Mouse (Mus musculus) bone marrow macrophage, adult 2 months (primary cell): ENCODE results near the gene Alox8. TPM values are rescaled to one million over a fixed set of nuclear protein-coding genes. Genes with fewer than 3 reads are reported as not detected.
A peak's percentile ranks its signal among the peaks of the same experiment; 100 is the strongest.

Source experiments
- H3K27ac ChIP-seq: 2 replicates; pipeline ENCODE4 v1.5.1; 2012; ENCODE audit warnings: low read depth, low read length; ENCODE audit not compliant: insufficient read depth
- H3K4me1 ChIP-seq: 2 replicates; pipeline ENCODE4 v1.6.1; 2012; ENCODE audit warnings: low read length; ENCODE audit not compliant: control insufficient read depth, insufficient read depth
- H3K4me3 ChIP-seq: 2 replicates; pipeline ENCODE4 v1.5.1; 2012; ENCODE audit warnings: mild to moderate bottlenecking, low read length, moderate library complexity; ENCODE audit not compliant: insufficient read depth
- CTCF ChIP-seq: IDR thresholded peaks from 2 replicates; pipeline ENCODE4 v1.5.1; 2012; ENCODE audit warnings: low read depth, mild to moderate bottlenecking, low read length, moderate library complexity
- POLR2A ChIP-seq: IDR thresholded peaks from 2 replicates; pipeline ENCODE4 v1.6.1; 2012; ENCODE audit warnings: mild to moderate bottlenecking, low read depth, low read length, borderline replicate concordance
- polyA plus RNA-seq: library from polyadenylated mRNA; stranded (reverse); fragments of >200 nt; gene quantifications from 2 replicates; pipeline ENCODE4 v1.2.4, GENCODE M21; 2012; ENCODE audit not compliant: missing spikeins, insufficient read depth, insufficient read length

Gene Alox8
- not detected in 2 replicates for polyA plus RNA-seq

DNA sequence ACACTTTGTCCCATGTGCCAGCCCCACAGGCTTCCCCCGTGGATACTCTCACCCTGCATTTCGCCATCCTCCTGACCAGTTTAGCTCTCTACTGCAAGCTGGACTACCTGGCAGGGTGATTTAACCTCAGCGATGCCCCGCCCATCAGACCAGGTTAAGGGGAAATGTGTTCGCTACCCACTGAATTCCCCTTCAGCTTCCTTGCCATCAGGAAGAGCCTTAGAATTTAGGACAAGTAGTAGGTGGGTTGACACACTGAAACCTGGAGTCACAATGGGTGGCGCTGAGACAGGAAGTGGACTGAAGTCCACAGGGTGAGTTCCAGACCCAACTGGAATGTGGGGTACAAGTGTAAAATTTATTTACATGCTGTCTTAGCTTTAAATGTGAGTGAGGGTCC is at the start of gene Alox8:
Alox8 (minus strand) TSS at position 101 of the 400 bp plus-strand sequence.
- no peak for TF ChIP-seq CTCF
- no peak for TF ChIP-seq POLR2A
- Histone ChIP-seq H3K4me1 (peaks cover 9% of the 10 kb centered on the region), H3K27ac (no peak within 1 kb of the TSS), H3K4me3 (peak within 1 kb of the TSS; percentile 36)

DNA sequence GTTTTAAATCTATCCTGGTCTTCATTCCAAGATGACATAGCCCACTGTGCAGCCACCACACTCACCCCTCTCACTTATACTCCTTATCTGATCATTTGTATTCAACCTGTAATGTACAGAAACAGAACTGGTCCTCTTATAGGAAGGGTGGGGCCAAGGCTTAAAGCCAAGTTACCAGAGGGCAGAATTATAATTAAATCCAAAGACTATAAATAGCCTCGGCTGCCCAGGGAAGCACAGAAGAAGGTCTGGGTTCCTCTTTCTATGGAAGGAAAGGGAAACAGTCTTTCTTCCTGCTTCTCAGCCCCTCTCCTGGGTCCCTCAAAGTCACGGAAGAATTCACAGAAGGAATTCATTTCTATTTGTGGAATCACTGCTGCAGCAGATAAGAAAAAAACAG is 48.0 kb upstream of the Alox8 start:
- Histone ChIP-seq H3K27ac (peak overlapping the region; percentile 83), H3K4me1 (peaks cover 9% of the 10 kb centered on the region), H3K4me3 (peak overlapping the region; percentile 14; the same call in 1 of the 2 replicates)
- TF ChIP-seq POLR2A (no peak), CTCF (no peak)

DNA sequence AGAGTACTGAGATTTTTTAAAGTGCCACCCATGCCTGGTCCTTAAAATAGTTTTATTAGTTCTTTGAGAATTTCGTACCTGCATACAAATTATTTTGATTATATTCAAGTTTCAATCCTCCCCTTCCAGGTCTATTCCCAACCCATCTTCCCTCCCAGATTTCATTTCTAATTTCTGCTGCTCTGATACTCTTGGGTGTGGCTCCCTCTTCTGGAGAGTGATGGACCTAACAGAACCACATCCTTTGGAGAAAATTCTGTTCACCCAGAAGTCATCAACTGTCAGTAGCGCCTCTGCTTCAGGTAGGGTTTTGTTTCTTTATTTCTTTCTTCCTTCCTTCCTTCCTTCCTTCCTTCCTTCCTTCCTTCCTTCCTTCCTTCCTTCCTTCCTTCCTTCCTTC is 47.3 kb upstream of the Alox8 start:
- H3K4me1 ChIP-seq, result peaks cover 9% of the 10 kb centered on the region
- TF ChIP-seq CTCF, result no peak
- no peak for TF ChIP-seq POLR2A
- no peak overlapping the region for H3K27ac ChIP-seq
- H3K4me3 ChIP-seq, result no peak overlapping the region; the same call in 1 of the 2 replicates

DNA sequence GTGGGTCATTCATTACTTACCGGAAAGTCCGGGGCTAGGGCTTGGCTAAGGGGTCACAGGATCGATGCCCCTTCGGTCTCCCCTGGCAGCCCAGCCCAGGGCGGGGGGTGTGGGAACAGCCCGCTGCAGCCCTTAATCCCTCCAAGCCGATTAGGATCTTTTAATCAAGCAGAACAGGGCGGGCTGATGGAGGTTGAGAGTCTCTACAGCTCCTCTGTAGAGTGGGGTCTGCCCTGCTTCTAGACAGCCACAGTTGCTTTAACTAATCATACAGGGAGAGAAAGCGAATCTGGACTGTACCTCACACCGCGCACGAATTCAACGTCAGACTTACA is 39.2 kb upstream of the Alox8 start, which contains the start of gene Gucy2e:
Gucy2e (minus strand) TSS at position 111 of the 335 bp plus-strand sequence.
- H3K4me1 ChIP-seq, result no peaks in the 10 kb centered on the region; the same call in 1 of the 2 replicates
- H3K27ac ChIP-seq, result no peak within 1 kb of the TSS
- TF ChIP-seq CTCF (no peak), POLR2A (no peak)
- H3K4me3 ChIP-seq, result peak within 1 kb of the TSS; percentile 41

DNA sequence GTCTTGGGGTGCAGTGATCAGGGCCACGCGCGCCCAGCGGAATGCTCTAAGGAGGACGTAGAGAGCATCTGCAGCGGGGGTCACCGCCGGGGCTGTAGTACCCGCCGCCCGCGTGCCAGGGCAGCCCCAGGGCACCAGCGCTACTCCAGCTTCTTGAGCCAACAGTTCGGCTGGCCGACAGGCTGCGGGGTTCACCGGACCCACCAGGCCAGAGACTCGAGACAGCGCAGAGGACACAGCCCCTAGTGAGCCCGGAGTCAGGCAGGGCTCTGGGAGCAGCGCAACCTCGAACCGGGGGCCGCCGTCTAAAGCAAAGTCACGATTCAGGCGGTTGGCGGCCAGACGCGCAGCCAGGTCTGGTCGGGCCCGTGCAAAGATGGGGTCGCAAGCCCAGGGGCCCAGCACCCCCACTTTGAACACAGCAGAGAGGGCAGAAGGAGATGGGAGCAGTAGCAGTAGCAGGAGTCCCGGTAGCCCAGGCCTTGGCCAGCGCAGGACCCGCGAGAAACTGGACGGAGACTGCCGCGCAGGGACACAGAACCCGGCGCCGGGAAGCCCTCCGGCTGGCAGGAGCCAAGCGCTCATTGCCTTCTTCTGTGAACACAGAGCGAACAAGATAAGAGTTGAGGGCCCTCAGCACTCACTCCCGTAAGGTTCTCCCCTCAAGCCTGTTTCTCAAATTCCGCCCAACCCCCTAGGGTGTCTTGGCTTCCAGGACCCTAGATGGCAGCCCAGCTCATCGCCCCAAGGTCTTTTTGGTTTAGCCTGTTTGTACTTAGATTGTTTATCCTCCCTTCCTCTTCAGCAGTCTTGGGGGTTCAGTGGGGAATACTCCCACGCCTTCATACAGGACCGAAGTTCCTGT is 38.6 kb upstream of the Alox8 start:
- Histone ChIP-seq H3K4me3 (peak overlapping the region; percentile 41), H3K27ac (no peak overlapping the region), H3K4me1 (no peaks in the 10 kb centered on the region; the same call in 1 of the 2 replicates)
- TF ChIP-seq POLR2A (no peak), CTCF (no peak)

DNA sequence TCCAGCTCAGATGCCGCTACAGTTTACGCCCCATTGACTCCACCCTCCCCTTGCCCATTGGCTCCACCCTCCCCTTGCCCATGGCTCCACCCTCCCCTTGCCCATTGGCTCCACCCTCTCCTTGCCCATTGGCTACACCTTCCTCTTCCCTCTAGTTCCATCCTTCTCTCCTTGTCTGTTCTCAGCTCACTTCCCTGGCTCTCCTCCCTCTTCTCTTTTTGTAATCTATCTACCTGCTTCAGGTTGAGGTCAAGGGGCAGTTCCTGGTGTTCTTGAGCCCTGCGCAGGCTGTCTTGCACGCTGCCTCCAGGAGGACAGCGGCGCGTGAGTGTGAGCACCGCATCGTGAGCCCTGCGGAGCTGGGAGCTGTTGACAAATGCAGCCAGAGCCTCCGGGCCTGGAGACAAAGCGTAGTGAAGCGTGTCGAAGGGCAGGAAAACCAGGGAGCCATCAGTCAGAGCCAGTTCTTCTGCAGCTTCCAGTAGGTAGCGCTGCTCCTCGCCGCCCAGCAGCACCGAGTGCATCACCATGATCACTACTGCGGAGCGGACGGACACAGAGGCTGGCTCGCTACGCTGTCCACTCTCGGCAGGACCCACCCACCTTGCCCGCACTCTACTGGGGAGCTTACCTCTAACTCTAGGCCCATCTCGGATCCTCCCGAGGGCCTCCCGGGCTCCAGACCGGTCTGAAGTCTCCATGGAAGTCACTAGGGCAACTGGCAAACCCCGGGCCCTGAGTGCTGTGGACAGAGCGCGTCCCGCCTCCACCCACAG is 37.8 kb upstream of the Alox8 start:
- peak overlapping the region; percentile 41 for H3K4me3 ChIP-seq
- TF ChIP-seq CTCF (no peak), POLR2A (no peak)

DNA sequence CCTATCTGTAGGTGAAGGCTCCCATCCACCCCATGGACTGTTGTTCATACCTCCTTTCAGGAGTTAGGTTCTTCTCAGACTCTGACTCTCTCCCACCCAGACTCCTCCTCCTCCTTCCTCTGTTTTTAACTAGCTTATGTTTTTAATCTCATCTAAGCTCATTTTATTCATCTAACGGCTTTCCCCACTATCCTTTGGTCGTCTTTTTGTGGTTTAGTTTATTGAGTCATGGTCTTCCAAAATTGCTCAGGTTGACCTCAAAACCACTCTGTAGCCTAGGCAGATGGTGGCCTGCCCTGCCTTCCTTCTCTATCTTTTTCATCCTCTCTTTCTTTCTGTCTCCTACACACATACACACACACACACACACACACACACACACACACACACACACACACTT is 35.5 kb upstream of the Alox8 start:
- Histone ChIP-seq H3K27ac (no peak overlapping the region), H3K4me3 (no peak overlapping the region), H3K4me1 (no peaks in the 10 kb centered on the region; the same call in 1 of the 2 replicates)
- no peak for TF ChIP-seq CTCF
- no peak for TF ChIP-seq POLR2A

More for the DNA sequence above, 37.8 kb upstream of the Alox8 start:
- Histone ChIP-seq H3K4me1 (no peaks in the 10 kb centered on the region; the same call in 1 of the 2 replicates), H3K27ac (no peak overlapping the region)

DNA sequence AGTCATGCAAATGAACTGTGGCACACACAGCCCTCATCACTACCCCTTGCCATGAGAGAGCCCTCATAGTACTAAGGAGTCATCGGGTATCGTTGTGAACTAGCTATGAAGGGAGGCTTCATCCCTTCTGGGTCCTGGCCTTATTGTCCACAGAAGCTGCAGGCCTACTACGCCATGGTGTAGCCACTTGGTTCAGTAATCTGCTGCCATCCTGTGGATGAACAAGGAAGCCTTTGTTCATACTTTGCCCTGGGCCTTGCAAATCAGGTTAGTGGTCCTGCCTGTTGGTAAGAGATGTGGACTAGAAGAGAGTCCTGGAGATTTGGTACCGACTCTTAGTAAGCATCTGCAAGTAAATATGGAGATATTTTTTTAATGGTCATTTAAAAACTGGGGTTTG is 32.8 kb upstream of the Alox8 start:
- TF ChIP-seq CTCF, result no peak
- Histone ChIP-seq H3K4me3 (no peak overlapping the region), H3K4me1 (no peaks in the 10 kb centered on the region; the same call in 1 of the 2 replicates), H3K27ac (no peak overlapping the region)

DNA sequence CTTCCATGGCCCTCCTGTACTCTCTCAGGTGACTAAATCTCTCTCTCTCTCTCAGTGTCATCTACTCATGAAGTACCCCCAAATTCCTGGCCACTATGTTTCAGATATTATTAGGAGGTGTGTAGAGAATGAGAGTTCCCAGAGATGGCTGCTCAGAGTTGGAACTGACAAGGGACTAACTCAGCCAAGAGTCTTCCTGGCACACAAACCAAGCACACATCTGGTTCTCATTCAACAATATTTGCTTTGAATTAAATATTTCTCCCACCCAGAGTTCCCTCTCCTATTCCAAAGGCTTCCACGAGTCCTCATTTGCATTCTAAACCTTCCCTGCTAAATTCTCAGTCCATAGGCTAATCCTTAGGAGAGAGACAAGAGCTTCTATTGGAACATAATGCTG is 28.1 kb upstream of the Alox8 start:
- H3K4me1 ChIP-seq, result peaks cover 6% of the 10 kb centered on the region; the same call in 1 of the 2 replicates
- no peak overlapping the region for H3K27ac ChIP-seq
- TF ChIP-seq POLR2A (no peak), CTCF (no peak)
- H3K4me3 ChIP-seq, result no peak overlapping the region

DNA sequence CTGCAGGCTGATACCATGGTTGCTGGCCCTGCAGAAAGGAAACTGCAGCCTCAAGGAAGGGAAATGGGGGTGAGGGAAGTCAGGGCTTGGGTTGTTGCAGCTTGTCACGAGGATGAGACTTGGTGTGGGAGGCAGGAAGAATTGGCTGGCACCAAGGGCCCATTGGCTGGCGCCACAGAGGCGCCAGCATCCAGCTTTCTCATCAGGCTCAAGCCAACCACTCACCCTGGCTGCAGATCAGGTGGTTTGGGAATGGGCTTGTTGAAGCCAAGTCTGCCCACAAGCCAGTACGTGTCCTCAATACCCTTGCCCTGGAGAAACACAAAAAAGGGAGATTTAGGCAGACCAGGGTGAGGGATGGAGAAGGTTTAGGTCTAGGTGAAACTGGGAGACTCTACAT is 25.5 kb upstream of the Alox8 start:
- TF ChIP-seq POLR2A (no peak), CTCF (no peak)

More for the DNA sequence above, 25.5 kb upstream of the Alox8 start:
- Histone ChIP-seq H3K4me1 (peaks cover 10% of the 10 kb centered on the region; the same call in 1 of the 2 replicates), H3K4me3 (no peak overlapping the region), H3K27ac (no peak overlapping the region)
